Mouse (Mus musculus): ENCODE results near the gene Gm20662.
"Not testable (repeated sequence)": the region's sequence is repeated elsewhere in the genome, so short reads cannot be mapped to it uniquely, and the experiment has no call there.

The Gm20662 gene

GRCm38 (mm10) chr9:108013577-108013976, 17.4 kb downstream of the Gm20662 start:
- not testable (repeated sequence) for DNase-seq

GRCm38 (mm10) chr9:108017127-108017526, 21.0 kb downstream of the Gm20662 start:
- no peak for DNase-seq

GRCm38 (mm10) chr9:108020741-108021140, 24.6 kb downstream of the Gm20662 start:
- no peak for DNase-seq

GRCm38 (mm10) chr9:108023216-108023615, 27.1 kb downstream of the Gm20662 start:
- no peak for DNase-seq

- DNase-seq = no peak
Observed at GRCm38 (mm10) chr9:108026584-108026983, 30.4 kb downstream of the Gm20662 start.

- DNase-seq = no peak
Observed at GRCm38 (mm10) chr9:108027867-108028266, 31.7 kb downstream of the Gm20662 start.

GRCm38 (mm10) chr9:108032126-108032525, 36.0 kb downstream of the Gm20662 start:
- DNase-seq = no peak

GRCm38 (mm10) chr9:108035331-108036156, 39.4 kb downstream of the Gm20662 start:
- no peak for DNase-seq

- no peak for DNase-seq
Observed at GRCm38 (mm10) chr9:108044751-108045492, 48.8 kb downstream of the Gm20662 start.

- no peak for DNase-seq
Observed at GRCm38 (mm10) chr9:108046582-108046981, 50.4 kb downstream of the Gm20662 start.

- DNase-seq = no peak
Observed at GRCm38 (mm10) chr9:108047601-108048565, 51.7 kb downstream of the Gm20662 start.

- no peak for DNase-seq
Observed at GRCm38 (mm10) chr9:108048566-108048955, 52.4 kb downstream of the Gm20662 start.

- peak; percentile 92 to 95 for DNase-seq
Observed at GRCm38 (mm10) chr9:108049016-108049455, 52.9 kb downstream of the Gm20662 start, which contains the start of gene Gmppb. Gene Gmppb, plus strand, starts transcription at chr9:108049242.

- no peak for DNase-seq
Observed at GRCm38 (mm10) chr9:108049561-108050251, 53.6 kb downstream of the Gm20662 start.

GRCm38 (mm10) chr9:108051184-108051930, 55.2 kb downstream of the Gm20662 start:
- DNase-seq = no peak

GRCm38 (mm10) chr9:108051931-108052220, 55.7 kb downstream of the Gm20662 start:
- no peak for DNase-seq

- no peak for DNase-seq
Observed at GRCm38 (mm10) chr9:108052411-108052810, 56.3 kb downstream of the Gm20662 start.

GRCm38 (mm10) chr9:108052885-108053664, 56.9 kb downstream of the Gm20662 start, which contains the start of gene Amigo3:
Gene Amigo3, plus strand, starts transcription at chr9:108053159.
- peak; percentile 87 to 90 for DNase-seq

GRCm38 (mm10) chr9:108053665-108054225, 57.6 kb downstream of the Gm20662 start:
- no peak for DNase-seq
